Mouse (Mus musculus) kidney, embryonic 16.5 days (tissue): ENCODE results near the gene Fads2. TPM values are rescaled to one million over a fixed set of nuclear protein-coding genes. Genes with fewer than 3 reads are reported as not detected.

ENCODE experiments used
- ATAC-seq: fragments of 200-750 bp; cut with Nextera tagmentation; 2 replicates; pipeline ENCODE4 v1.8.0; 2017; ENCODE audit warnings: moderate TSS enrichment; ENCODE audit not compliant: low FRiP score, low TSS enrichment
- H3K27ac ChIP-seq: fragments of 300-500 bp; sonication (generic); 2 replicates; pipeline ENCODE4 v1.5.1; 2014; ENCODE audit warnings: low read length
- H3K27me3 ChIP-seq: fragments of 300-500 bp; sonication (generic); 2 replicates; pipeline ENCODE4 v1.6.1; 2014; ENCODE audit warnings: low read length, control low read depth, mixed read lengths; ENCODE audit not compliant: insufficient read depth
- H3K36me3 ChIP-seq: fragments of 300-500 bp; sonication (generic); 2 replicates; pipeline ENCODE4 v1.6.1; 2014; ENCODE audit warnings: low read length, control low read depth, mixed read lengths; ENCODE audit not compliant: insufficient read depth
- H3K4me1 ChIP-seq: fragments of 300-500 bp; sonication (generic); 2 replicates; pipeline ENCODE4 v1.6.1; 2014; ENCODE audit warnings: low read length, control low read depth, mixed read lengths; ENCODE audit not compliant: insufficient read depth
- H3K4me2 ChIP-seq: fragments of 300-500 bp; sonication (generic); replicated peaks from 2 replicates; pipeline ENCODE4 v1.6.1; 2014; ENCODE audit warnings: low read depth, low read length
- H3K4me3 ChIP-seq: fragments of 300-500 bp; sonication (generic); 2 replicates; pipeline ENCODE4 v1.5.1; 2014; ENCODE audit warnings: mild to moderate bottlenecking, low read length
- H3K9ac ChIP-seq: fragments of 300-500 bp; sonication (generic); replicated peaks from 2 replicates; pipeline ENCODE4 v1.6.1; 2014; ENCODE audit warnings: low read length
- H3K9me3 ChIP-seq: fragments of 300-500 bp; sonication (generic); 2 replicates; pipeline ENCODE4 v1.6.1; 2016; ENCODE audit warnings: low read length, control low read depth
- WGBS: fragments of 180-500 bp; shearing (Covaris S2); extraction: QIAGEN DNeasy Blood & Tissue Kit; methylation state at CpG from one replicate; pipeline ENCODE4 v1.1.7; 2014; 5-methylcytosine and 5-hydroxymethylcytosine counted together
- polyA plus RNA-seq: library from polyadenylated mRNA; unstranded; fragments of >200 nt; fragmentation: Nextera tagmentation; extraction: Ambion mirVana; gene quantifications from 2 replicates; pipeline ENCODE4 v1.2.1, GENCODE M21; 2015

Gene Fads2
- polyA plus RNA-seq, 1 experiment from 2014 or later = 85.9 TPM

DNA sequence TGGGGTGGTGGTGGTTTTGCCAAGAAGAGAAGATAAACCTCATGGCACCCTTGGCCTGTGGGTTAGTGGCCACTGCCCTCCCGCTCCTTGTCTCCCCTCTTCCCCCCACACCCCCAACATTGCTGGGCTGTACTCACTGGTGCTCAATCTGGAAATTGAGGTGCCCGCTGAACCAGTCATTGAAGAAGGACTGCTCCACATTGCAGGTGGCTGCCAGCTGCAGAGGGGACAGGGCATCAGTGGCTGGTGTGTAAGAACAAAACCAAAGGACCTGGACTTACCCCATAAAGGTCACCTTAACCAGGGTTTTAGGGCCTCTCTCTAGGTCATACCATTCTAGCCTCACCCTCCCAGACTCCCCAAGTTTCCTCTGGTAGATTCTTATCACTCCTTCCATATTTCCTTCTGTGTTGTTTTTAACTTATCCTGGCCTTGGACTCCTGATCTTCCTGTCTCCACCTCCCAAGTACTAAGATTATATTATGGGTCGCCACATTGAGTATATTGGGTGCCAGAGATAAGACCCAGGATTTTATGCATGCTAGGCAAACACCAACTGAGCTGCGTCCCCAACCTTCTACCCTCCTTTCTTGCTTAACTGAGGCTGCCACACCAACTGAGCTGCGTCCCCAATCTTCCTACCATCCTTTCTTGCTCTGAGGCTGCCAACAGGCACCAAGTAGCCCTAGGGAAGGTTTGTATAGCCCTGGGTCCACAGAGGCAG is 35.9 kb downstream of the Fads2 start:
- no peak overlapping the region for H3K9ac ChIP-seq
- 84% methylated on average over 5 of the region's 5 CpGs for WGBS
- H3K4me1 ChIP-seq = no peaks in the 10 kb centered on the region
- no peak for ATAC-seq
- no peak overlapping the region for H3K4me3 ChIP-seq
- no peak overlapping the region for H3K27ac ChIP-seq
- H3K27me3 ChIP-seq = no peaks in the 10 kb centered on the region
- H3K4me2 ChIP-seq = no peak overlapping the region
- H3K9me3 ChIP-seq = no peaks in the 10 kb centered on the region
- peaks cover 71% of the 10 kb centered on the region for H3K36me3 ChIP-seq

GRCm38 (mm10) chr19:10064173-10065012 is 37.2 kb downstream of the Fads2 start:
- Histone ChIP-seq H3K9ac (no peak overlapping the region), H3K9me3 (no peaks in the 10 kb centered on the region), H3K4me2 (no peak overlapping the region), H3K4me1 (no peaks in the 10 kb centered on the region; the same call in 1 of the 2 replicates), H3K4me3 (no peak overlapping the region), H3K27me3 (no peaks in the 10 kb centered on the region), H3K27ac (no peak overlapping the region), H3K36me3 (peaks cover 59% of the 10 kb centered on the region)
- 81% methylated on average over 10 of the region's 10 CpGs for WGBS
- ATAC-seq = no peak

GRCm38 (mm10) chr19:10062862-10063261 is 38.7 kb downstream of the Fads2 start:
- Histone ChIP-seq H3K4me2 (no peak overlapping the region), H3K27me3 (no peaks in the 10 kb centered on the region), H3K4me3 (no peak overlapping the region), H3K36me3 (peaks cover 50% of the 10 kb centered on the region), H3K9me3 (no peaks in the 10 kb centered on the region), H3K4me1 (peaks cover under 1% of the 10 kb centered on the region), H3K27ac (no peak overlapping the region), H3K9ac (no peak overlapping the region)
- WGBS = 94% methylated on average over 5 of the region's 5 CpGs
- ATAC-seq = no peak

GRCm38 (mm10) chr19:10062292-10062691 is 39.3 kb downstream of the Fads2 start:
- H3K27me3 ChIP-seq = no peaks in the 10 kb centered on the region
- H3K4me3 ChIP-seq = no peak overlapping the region
- H3K4me2 ChIP-seq = no peak overlapping the region
- no peak for ATAC-seq
- peaks cover 6% of the 10 kb centered on the region for H3K4me1 ChIP-seq
- no peaks in the 10 kb centered on the region for H3K9me3 ChIP-seq
- 86% methylated on average over 8 of the region's 8 CpGs for WGBS
- no peak overlapping the region for H3K27ac ChIP-seq
- peaks cover 49% of the 10 kb centered on the region for H3K36me3 ChIP-seq
- no peak overlapping the region for H3K9ac ChIP-seq

DNA sequence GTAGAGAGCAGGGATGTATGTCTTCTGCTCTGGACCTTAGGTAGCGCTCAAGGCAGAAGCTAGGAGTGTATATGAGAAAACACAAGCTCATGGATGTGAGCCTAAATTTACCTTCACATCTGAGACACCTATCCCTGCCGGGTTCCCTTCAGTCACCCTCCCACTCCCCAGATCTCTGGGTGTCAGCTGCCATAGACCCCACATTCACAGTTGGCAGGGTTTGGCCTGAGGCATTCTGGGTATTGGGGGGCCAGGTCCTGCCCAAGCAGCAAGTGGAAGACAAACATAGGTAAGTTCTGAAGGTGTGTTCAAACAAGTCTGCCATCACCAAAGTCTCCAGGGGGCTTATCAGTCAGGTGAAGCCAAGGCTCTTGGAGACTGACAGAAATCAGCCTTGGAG is 39.9 kb downstream of the Fads2 start:
- Histone ChIP-seq H3K27me3 (no peaks in the 10 kb centered on the region), H3K4me3 (no peak overlapping the region), H3K4me2 (no peak overlapping the region), H3K9ac (no peak overlapping the region), H3K4me1 (peaks cover 13% of the 10 kb centered on the region), H3K27ac (no peak overlapping the region), H3K9me3 (no peaks in the 10 kb centered on the region), H3K36me3 (peaks cover 45% of the 10 kb centered on the region)
- WGBS = 89% methylated on average over 2 of the region's 2 CpGs
- no peak for ATAC-seq

GRCm38 (mm10) chr19:10060783-10061590 is 40.6 kb downstream of the Fads2 start:
- no peak overlapping the region for H3K27ac ChIP-seq
- no peaks in the 10 kb centered on the region for H3K27me3 ChIP-seq
- H3K9me3 ChIP-seq = no peaks in the 10 kb centered on the region
- no peak for ATAC-seq
- peaks cover 39% of the 10 kb centered on the region for H3K36me3 ChIP-seq
- H3K9ac ChIP-seq = no peak overlapping the region
- no peak overlapping the region for H3K4me2 ChIP-seq
- no peak overlapping the region for H3K4me3 ChIP-seq
- H3K4me1 ChIP-seq = peaks cover 13% of the 10 kb centered on the region
- 57% methylated on average over 8 of the region's 8 CpGs for WGBS

- peaks cover 13% of the 10 kb centered on the region for H3K4me1 ChIP-seq
- H3K9me3 ChIP-seq = no peaks in the 10 kb centered on the region
- ATAC-seq = peak; percentile 8; the same call in 1 of the 2 replicates
- H3K4me2 ChIP-seq = no peak overlapping the region
- WGBS = 47% methylated on average over 10 of the region's 10 CpGs
- no peak overlapping the region for H3K27ac ChIP-seq
- H3K4me3 ChIP-seq = no peak overlapping the region
- no peak overlapping the region for H3K9ac ChIP-seq
- H3K27me3 ChIP-seq = no peaks in the 10 kb centered on the region
- peaks cover 29% of the 10 kb centered on the region for H3K36me3 ChIP-seq
These were observed 41.5 kb downstream of the Fads2 start for GRCm38 (mm10) chr19:10059911-10060567.

DNA sequence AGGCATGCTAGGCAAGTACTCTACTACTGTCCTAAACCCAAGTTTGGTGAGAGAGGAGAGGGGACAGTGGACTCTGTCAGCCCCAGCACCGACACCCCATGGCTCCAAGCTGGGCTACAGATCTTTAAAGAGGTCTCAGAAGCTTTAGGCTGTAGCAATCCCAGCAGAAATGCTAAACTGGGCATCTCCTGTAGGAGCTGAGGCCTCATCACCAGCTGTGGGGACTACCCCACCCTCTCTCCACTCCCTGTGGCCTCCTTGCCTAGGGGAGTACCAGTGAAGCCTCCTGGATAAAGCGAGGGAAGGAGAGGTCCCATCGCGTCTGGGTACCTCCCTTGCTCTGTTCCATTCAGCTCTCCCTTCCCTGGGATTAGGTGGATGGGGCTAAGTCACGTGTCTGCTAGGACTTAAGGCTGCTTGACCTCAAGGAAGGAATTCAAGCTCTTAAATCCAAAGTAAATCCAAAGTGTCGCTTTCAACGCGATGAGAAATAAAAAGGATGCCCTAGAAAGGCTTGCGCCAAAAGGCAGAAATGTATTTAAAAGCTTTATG is 42.6 kb downstream of the Fads2 start:
- Histone ChIP-seq H3K27ac (no peak overlapping the region), H3K9ac (no peak overlapping the region), H3K9me3 (no peaks in the 10 kb centered on the region), H3K36me3 (peaks cover 28% of the 10 kb centered on the region), H3K4me3 (no peak overlapping the region), H3K27me3 (no peaks in the 10 kb centered on the region), H3K4me2 (no peak overlapping the region), H3K4me1 (peaks cover 13% of the 10 kb centered on the region)
- 64% methylated on average over 9 of the region's 9 CpGs for WGBS
- ATAC-seq = no peak

GRCm38 (mm10) chr19:10058352-10058825 is 43.2 kb downstream of the Fads2 start:
- ATAC-seq = no peak
- Histone ChIP-seq H3K36me3 (peaks cover 28% of the 10 kb centered on the region), H3K4me3 (no peak overlapping the region), H3K4me1 (peaks cover 13% of the 10 kb centered on the region), H3K4me2 (no peak overlapping the region), H3K9me3 (no peaks in the 10 kb centered on the region), H3K27me3 (no peaks in the 10 kb centered on the region), H3K27ac (peak overlapping the region; percentile 4; the same call in 1 of the 2 replicates), H3K9ac (no peak overlapping the region)
- 88% methylated on average over 1 of the region's 1 CpGs for WGBS
